Mouse (Mus musculus) cortical plate, adult 2 months (tissue): ENCODE measurements around the gene Aldoc.

Source experiments
- CTCF ChIP-seq: fragments of 200-500 bp; IDR thresholded peaks from 2 replicates; pipeline ENCODE4 v1.5.1; 2011; ENCODE audit warnings: mild to moderate bottlenecking, control low read depth, low read length; ENCODE audit not compliant: insufficient read depth; ENCODE audit errors: extremely low read depth
- POLR2A ChIP-seq: fragments of 200-500 bp; IDR thresholded peaks from 2 replicates; pipeline ENCODE4 v1.6.1; 2011; ENCODE audit warnings: mild to moderate bottlenecking, low read length, control low read depth; ENCODE audit not compliant: insufficient read depth; ENCODE audit errors: extremely low read depth

- no peak for TF ChIP-seq CTCF
- TF ChIP-seq POLR2A: no peak
Measured at GRCm38 (mm10) chr11:78372610-78373009, 49.8 kb downstream of the Aldoc start.
